ENCODE assay signal across 13 mouse cellular contexts in genomic region chr15:93690011-93690410, GRCm38 (mm10).
DNase-seq lines count a peak whose midpoint lies in the region; ATAC-seq lines count a peak whose summit lies in the region.
"Had no signal": no experiment of that assay in that cellular context is flagged by ENCODE, and none has a peak within 500 bp of the region (broad histone marks: within the 10 kb centered on the region; RNA-seq: fewer than 3 reads in every experiment).

No protein-coding gene starts in this region.

- peak overlapping the region; percentile 39 for H3K27ac ChIP-seq in forebrain, embryonic 16.5 days (ENCODE audit: low read length)
- no peak overlapping the region for H3K27ac ChIP-seq in forebrain, embryonic 14.5 days (ENCODE audit: low read depth, low read length)
- H3K27ac ChIP-seq: stomach, embryonic 15.5 days had no signal

- H3K4me3 ChIP-seq in forebrain, embryonic 16.5 days (replicated peaks; ENCODE audit: low read length), result no peak overlapping the region
- H3K4me3 ChIP-seq in forebrain, embryonic 14.5 days (ENCODE audit: low read depth, low read length), result no peak overlapping the region
- H3K4me3 ChIP-seq: stomach, embryonic 15.5 days had no signal

- H3K9ac ChIP-seq in forebrain, embryonic 16.5 days (replicated peaks; ENCODE audit: low read depth, low read length), result no peak overlapping the region
- no peak overlapping the region for H3K9ac ChIP-seq in forebrain, embryonic 14.5 days (ENCODE audit: low read length)
- H3K9ac ChIP-seq: stomach, embryonic 15.5 days had no signal

- H3K36me3 ChIP-seq in forebrain, embryonic 16.5 days (ENCODE audit: control insufficient read depth, insufficient read depth), result no peaks in the 10 kb centered on the region
- H3K36me3 ChIP-seq in forebrain, embryonic 14.5 days (ENCODE audit: control insufficient read depth, insufficient read depth, low read length), result no peaks in the 10 kb centered on the region
- H3K36me3 ChIP-seq: stomach, embryonic 15.5 days had no signal

- H3K4me1 ChIP-seq in forebrain, embryonic 16.5 days (replicated peaks; ENCODE audit: control insufficient read depth, insufficient read depth, low read length), result no peaks in the 10 kb centered on the region
- H3K4me1 ChIP-seq in forebrain, embryonic 14.5 days (ENCODE audit: control insufficient read depth, insufficient read depth, low read length), result no peaks in the 10 kb centered on the region
- H3K4me1 ChIP-seq: stomach, embryonic 15.5 days had no signal

- H3K27me3 ChIP-seq in forebrain, embryonic 16.5 days (replicated peaks; ENCODE audit: control insufficient read depth, insufficient read depth, low read length), result no peaks in the 10 kb centered on the region
- H3K27me3 ChIP-seq in forebrain, embryonic 14.5 days (replicated peaks; ENCODE audit: control insufficient read depth, insufficient read depth, low read length), result no peaks in the 10 kb centered on the region
- H3K27me3 ChIP-seq: stomach, embryonic 15.5 days had no signal

- 81% methylated on average over 10 of the region's 10 CpGs for WGBS in forebrain, embryonic 16.5 days
- 92% methylated on average over 10 of the region's 10 CpGs for WGBS in forebrain, embryonic 14.5 days

- DNase-seq in forebrain, embryonic 14.5 days (ENCODE audit: low spot score), result no peak
- DNase-seq in lung, postnatal 36 days, result peak; percentile 4
- no peak for DNase-seq in lung, postnatal 4 days
- DNase-seq in left cerebral cortex, adult 9 months (ENCODE audit: low spot score in 2 of 2), result peak; percentile 73 to 76
- peak; percentile 90 for DNase-seq in telencephalon, adult 2 months (ENCODE audit: low read depth, low spot score)
- DNase-seq in testis, postnatal 10 days (ENCODE audit: low spot score), result no peak
- DNase-seq: cerebellum, postnatal 14 days; kidney, postnatal 25 days had no signal

- ATAC-seq in forebrain, embryonic 16.5 days, result no peak
- ATAC-seq in forebrain, embryonic 14.5 days, result no peak
- ATAC-seq in megakaryocyte, adult 5-6 weeks (ENCODE audit: poor library complexity, severe bottlenecking), result no peak
- ATAC-seq: hindbrain, embryonic 16.5 days had no signal

- no peaks in the 10 kb centered on the region for H3K9me3 ChIP-seq in forebrain, embryonic 16.5 days (ENCODE audit: control insufficient read depth, low read length)
- H3K9me3 ChIP-seq in forebrain, embryonic 14.5 days (replicated peaks; ENCODE audit: control insufficient read depth, low read length), result no peaks in the 10 kb centered on the region
- H3K9me3 ChIP-seq: stomach, embryonic 15.5 days had no signal

- H3K4me2 ChIP-seq in forebrain, embryonic 16.5 days (ENCODE audit: low read length), result no peak overlapping the region
- H3K4me2 ChIP-seq in forebrain, embryonic 14.5 days (ENCODE audit: low read length), result no peak overlapping the region
- H3K4me2 ChIP-seq: liver, embryonic 11.5 days; stomach, embryonic 15.5 days had no signal

Comparison
In these comparisons a context has a peak if more than half of its experiments do, and no peak if none do; other contexts are left out.
1. DNase-seq: peak in lung, postnatal 36 days (single experiment), left cerebral cortex, adult 9 months (2 of 2) and telencephalon, adult 2 months (single experiment); none in forebrain, embryonic 14.5 days (single experiment), lung, postnatal 4 days (0 of 2) and testis, postnatal 10 days (single experiment).